Mouse (Mus musculus) heart, embryonic 14.5 days (tissue): ENCODE results near the gene Bak1. TPM values are rescaled to one million over a fixed set of nuclear protein-coding genes. Genes with fewer than 3 reads are reported as not detected.
A peak's percentile ranks its signal among the peaks of the same experiment; 100 is the strongest.

Experiments
- ATAC-seq: fragments of 200-750 bp; cut with Nextera tagmentation; 2 replicates; pipeline ENCODE4 v1.8.0; 2017; ENCODE audit warnings: low read depth, moderate TSS enrichment; ENCODE audit not compliant: insufficient number of reproducible peaks, insufficient read depth, low FRiP score
- H3K27ac ChIP-seq, 2 experiments: fragments of 200-500 bp in 1 of 2; fragments of 300-500 bp in 1 of 2; sonication (generic) in 1 of 2; replicated peaks in 1 of 2; 2 replicates each; pipeline ENCODE4 v1.5.1; 2012 to 2014; ENCODE audit warnings: low read depth in 2 of 2, low read length in 2 of 2, control low read depth in 1 of 2, mild to moderate bottlenecking in 1 of 2, mixed read lengths in 1 of 2; ENCODE audit not compliant: control insufficient read depth in 1 of 2, insufficient read depth in 1 of 2
- H3K27me3 ChIP-seq: fragments of 300-500 bp; sonication (generic); 2 replicates; pipeline ENCODE4 v1.6.1; 2014; ENCODE audit warnings: mild to moderate bottlenecking, low read length, control low read depth; ENCODE audit not compliant: control insufficient read depth, insufficient read depth
- H3K36me3 ChIP-seq: fragments of 300-500 bp; sonication (generic); 2 replicates; pipeline ENCODE4 v1.6.1; 2014; ENCODE audit warnings: mild to moderate bottlenecking, control low read depth, low read length, mixed read lengths; ENCODE audit not compliant: control insufficient read depth, insufficient read depth
- H3K4me1 ChIP-seq, 2 experiments: fragments of 200-500 bp in 1 of 2; fragments of 300-500 bp in 1 of 2; sonication (generic) in 1 of 2; 2 replicates each; pipeline ENCODE4 v1.6.1; 2012 to 2014; ENCODE audit warnings: low read length in 2 of 2, control low read depth in 1 of 2, mixed read lengths in 1 of 2; ENCODE audit not compliant: control insufficient read depth in 2 of 2, insufficient read depth in 2 of 2
- H3K4me2 ChIP-seq: fragments of 300-500 bp; sonication (generic); 2 replicates; pipeline ENCODE4 v1.6.1; 2014; ENCODE audit warnings: mild to moderate bottlenecking, low read length
- H3K4me3 ChIP-seq, 2 experiments: fragments of 200-500 bp in 1 of 2; fragments of 300-500 bp in 1 of 2; sonication (generic) in 1 of 2; 2 replicates each; pipeline ENCODE4 v1.5.1; 2012 to 2014; ENCODE audit warnings: low read length in 2 of 2, mild to moderate bottlenecking in 2 of 2, control low read depth in 1 of 2, low read depth in 1 of 2, moderate library complexity in 1 of 2; ENCODE audit not compliant: control insufficient read depth in 1 of 2, insufficient read depth in 1 of 2
- H3K9ac ChIP-seq: fragments of 300-500 bp; sonication (generic); 2 replicates; pipeline ENCODE4 v1.6.1; 2014; ENCODE audit warnings: mild to moderate bottlenecking, low read length
- H3K9me3 ChIP-seq: fragments of 300-500 bp; sonication (generic); 2 replicates; pipeline ENCODE4 v1.6.1; 2016; ENCODE audit warnings: low read length, control low read depth; ENCODE audit not compliant: control insufficient read depth
- WGBS: fragments of 180-500 bp; shearing (Covaris S2); extraction: QIAGEN DNeasy Blood & Tissue Kit; methylation state at CpG from one replicate; pipeline ENCODE4 v1.1.7; 2014; 5-methylcytosine and 5-hydroxymethylcytosine counted together
- polyA plus RNA-seq: library from polyadenylated mRNA; unstranded; fragments of >200 nt; fragmentation: Nextera tagmentation; extraction: Ambion mirVana; gene quantifications from 2 replicates; pipeline ENCODE4 v1.2.1, GENCODE M21; 2014

Gene Bak1
- 8.2 and 10.5 TPM in 2 replicates for polyA plus RNA-seq

DNA sequence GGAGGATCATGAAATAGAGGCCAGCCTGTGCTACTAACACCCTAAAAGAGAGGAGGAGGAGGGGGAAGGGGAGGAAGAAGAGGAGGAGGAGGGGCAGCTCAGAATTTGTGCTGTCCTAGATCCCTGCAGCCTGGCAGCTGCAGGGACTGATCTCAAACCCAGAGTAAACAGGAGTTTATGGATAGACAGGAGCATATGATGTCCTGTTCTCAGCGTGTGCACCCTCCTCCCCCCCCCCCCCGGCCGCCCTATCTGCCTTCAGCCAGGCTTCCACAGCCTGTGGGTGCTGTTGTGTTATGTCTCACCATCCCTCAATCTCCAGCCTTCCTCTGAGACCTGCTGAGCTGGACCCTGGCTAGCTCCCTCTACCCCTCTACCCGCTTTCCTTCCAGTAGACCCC lies at the start of gene Bak1:
Bak1 (minus strand) TSS at position 101 of the 400 bp plus-strand sequence.
- H3K27me3 ChIP-seq, result no peaks in the 10 kb centered on the region
- no peaks in the 10 kb centered on the region for H3K9me3 ChIP-seq
- peaks cover 12 to 18% of the 10 kb centered on the region in 2 experiments; a peak in 3 of 4 replicates for H3K4me1 ChIP-seq
- WGBS, result 55% methylated on average over 2 of the region's 4 CpGs
- H3K4me3 ChIP-seq, result peak within 1 kb of the TSS; percentile 84 to 86
- H3K27ac ChIP-seq, result peak within 1 kb of the TSS; percentile 83 to 84
- peak within 1 kb of the TSS; percentile 94 for H3K4me2 ChIP-seq
- peaks cover 26% of the 10 kb centered on the region for H3K36me3 ChIP-seq
- no peak for ATAC-seq
- peak within 1 kb of the TSS; percentile 98 for H3K9ac ChIP-seq

DNA sequence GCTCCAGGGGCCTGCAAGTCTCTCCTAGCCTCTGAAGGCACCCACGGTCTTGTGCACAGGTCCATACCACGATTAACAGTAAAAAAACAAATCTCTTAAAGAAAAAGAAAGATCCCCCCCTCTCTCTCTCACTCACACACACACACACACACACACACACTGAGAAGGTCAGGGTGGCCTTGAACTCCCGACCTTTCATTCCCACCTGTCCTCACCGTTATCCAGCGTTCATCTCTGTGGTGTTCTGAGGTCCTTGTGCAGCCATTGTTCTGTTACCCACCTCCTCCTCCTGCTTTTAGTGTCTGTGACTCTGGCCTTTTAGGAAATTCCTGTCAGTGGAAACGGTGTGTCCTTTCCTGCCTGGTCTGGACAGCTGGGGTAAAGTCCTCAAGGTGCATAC lies 49.7 kb upstream of the Bak1 start:
- ATAC-seq, result no peak
- peaks cover 13 to 17% of the 10 kb centered on the region in 2 experiments for H3K4me1 ChIP-seq
- H3K4me2 ChIP-seq, result no peak overlapping the region
- no peak overlapping the region for H3K9ac ChIP-seq
- whole genome bisulfite sequencing, result 57% methylated on average over 6 of the region's 6 CpGs
- no peak overlapping the region for H3K27ac ChIP-seq
- H3K36me3 ChIP-seq, result no peaks in the 10 kb centered on the region
- no peaks in the 10 kb centered on the region for H3K27me3 ChIP-seq
- no peak overlapping the region for H3K4me3 ChIP-seq
- H3K9me3 ChIP-seq, result 0 out of 2 replicates have a peak, but pooled peaks cover 4% of the 10 kb centered on the region

DNA sequence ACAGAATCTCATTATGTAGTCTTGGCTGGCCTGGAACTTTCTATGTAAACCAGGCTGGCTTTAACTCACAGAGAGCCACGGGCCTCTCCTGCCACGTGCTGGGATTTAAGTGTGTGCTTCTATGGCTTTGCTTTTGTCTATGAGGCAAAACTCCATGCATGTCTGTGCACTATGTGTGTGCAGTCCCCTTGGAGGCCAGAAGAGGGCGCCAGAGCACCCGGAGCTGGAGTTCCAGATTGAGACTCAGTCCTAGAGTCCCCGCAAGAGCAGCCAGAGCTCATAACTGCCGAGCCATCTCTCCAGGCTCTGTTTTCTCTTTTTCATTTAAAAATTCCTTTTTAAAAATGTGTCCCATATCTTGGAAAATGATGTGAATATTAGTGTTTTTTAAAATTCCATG lies 49.1 kb upstream of the Bak1 start:
- no peaks in the 10 kb centered on the region for H3K36me3 ChIP-seq
- H3K27me3 ChIP-seq, result no peaks in the 10 kb centered on the region
- no peak for ATAC-seq
- H3K27ac ChIP-seq, result no peak overlapping the region
- 0 out of 2 replicates have a peak, but pooled peaks cover 4% of the 10 kb centered on the region for H3K9me3 ChIP-seq
- no peak overlapping the region for H3K4me3 ChIP-seq
- no peak overlapping the region for H3K9ac ChIP-seq
- 83% methylated on average over 6 of the region's 6 CpGs for WGBS
- H3K4me1 ChIP-seq, result peaks cover 9 to 11% of the 10 kb centered on the region in 2 experiments; a peak in 2 of 4 replicates
- H3K4me2 ChIP-seq, result no peak overlapping the region

DNA sequence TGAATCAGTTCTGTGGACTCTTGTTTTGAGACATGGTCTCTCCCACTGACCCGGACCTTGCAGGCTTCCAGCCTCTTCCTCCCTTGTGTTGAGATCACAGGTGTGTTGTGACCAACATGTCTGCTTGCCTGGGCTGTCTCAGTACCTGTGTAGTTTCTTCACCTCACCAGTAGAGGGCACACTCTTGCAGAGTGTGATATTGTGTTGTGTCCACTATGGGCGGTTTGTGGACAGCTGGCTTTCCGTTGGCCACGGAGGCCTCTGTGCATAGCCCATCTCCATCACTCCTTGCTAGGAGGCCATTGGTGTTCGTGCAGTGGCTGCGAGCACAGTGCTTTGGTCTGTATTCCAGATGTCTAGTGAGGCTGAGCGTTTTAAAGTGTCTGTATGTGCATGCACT lies 48.3 kb upstream of the Bak1 start:
- H3K27ac ChIP-seq, result no peak overlapping the region
- H3K36me3 ChIP-seq, result no peaks in the 10 kb centered on the region
- WGBS, result 95% methylated on average over 7 of the region's 7 CpGs
- no peak overlapping the region for H3K4me3 ChIP-seq
- H3K9me3 ChIP-seq, result 0 out of 2 replicates have a peak, but pooled peaks cover 4% of the 10 kb centered on the region
- no peak overlapping the region for H3K9ac ChIP-seq
- no peak for ATAC-seq
- H3K27me3 ChIP-seq, result no peaks in the 10 kb centered on the region
- H3K4me2 ChIP-seq, result no peak overlapping the region
- peaks cover 7 to 11% of the 10 kb centered on the region in 2 experiments; a peak in 2 of 4 replicates for H3K4me1 ChIP-seq

DNA sequence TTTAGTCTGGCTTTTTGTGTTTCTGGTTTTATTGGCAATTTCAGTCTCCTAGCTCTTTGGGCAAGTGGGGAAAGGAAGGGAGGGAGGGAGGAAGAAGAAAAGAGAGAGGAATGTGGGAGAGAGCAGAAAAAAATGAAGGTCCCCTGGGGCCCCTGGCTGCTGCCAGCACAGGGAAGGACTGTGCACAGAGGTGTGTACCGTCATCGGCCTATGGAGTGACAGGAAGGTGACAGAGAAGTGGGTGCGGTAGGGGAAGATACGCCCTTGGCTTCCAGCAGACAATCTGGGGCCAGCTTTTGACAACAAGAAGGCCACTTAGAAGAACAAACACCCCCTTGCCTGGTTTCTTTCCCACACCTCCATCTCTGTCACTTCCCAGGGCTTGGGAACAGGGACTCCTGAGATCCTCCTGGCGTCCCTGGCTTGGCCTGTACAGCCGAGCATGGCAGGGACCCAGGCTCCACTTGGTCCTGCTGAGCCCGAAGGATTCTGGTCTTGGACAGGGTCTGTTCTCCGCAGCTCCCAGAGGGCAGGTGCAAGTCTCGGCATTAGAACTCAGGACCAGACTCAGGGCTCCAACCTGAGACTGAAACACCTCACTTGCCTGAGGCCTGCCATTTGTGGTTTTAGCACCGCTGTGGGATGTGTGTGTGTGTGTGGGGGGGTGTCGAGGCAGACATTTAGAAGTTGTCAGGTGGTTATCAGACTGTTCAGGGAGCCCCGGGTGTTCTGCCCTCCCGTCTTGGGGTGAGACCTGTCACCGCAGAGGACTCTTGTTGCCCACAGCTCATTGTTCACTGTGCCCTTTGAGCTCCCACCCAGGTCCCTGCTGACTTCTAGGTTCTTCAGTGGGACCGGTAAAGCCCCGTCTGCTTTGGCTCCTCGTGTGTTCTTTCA lies 46.3 kb upstream of the Bak1 start:
- no peaks in the 10 kb centered on the region for H3K36me3 ChIP-seq
- ATAC-seq, result no peak
- H3K4me1 ChIP-seq, result peaks cover 6 to 7% of the 10 kb centered on the region in 2 experiments; a peak in 1 of 4 replicates
- H3K9ac ChIP-seq, result no peak overlapping the region
- 0 out of 2 replicates have a peak, but pooled peaks cover 4% of the 10 kb centered on the region for H3K9me3 ChIP-seq
- WGBS, result 63% methylated on average over 17 of the region's 17 CpGs
- H3K27me3 ChIP-seq, result no peaks in the 10 kb centered on the region
- H3K27ac ChIP-seq, result no peak overlapping the region
- H3K4me3 ChIP-seq, result no peak overlapping the region
- H3K4me2 ChIP-seq, result no peak overlapping the region

DNA sequence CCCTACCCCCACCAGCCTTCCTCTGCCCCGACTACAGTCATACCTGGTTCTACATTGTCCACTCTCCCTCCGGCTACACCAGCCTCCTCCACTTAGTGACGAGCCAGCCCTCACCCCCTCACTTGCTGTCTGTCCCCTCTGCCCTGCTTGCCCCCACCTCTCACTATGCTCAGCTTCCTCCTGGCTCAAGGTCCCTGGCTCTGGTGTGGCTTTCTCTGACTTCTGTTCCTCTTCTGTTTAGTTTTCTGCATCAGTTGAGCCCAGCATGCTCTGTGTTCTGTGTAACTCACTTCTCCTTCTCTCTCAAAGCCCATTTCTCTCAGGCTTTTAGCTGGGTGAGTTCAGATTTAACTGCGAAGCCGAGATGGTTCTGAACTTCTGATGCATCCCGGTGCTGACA lies 45.4 kb upstream of the Bak1 start:
- Histone ChIP-seq H3K4me3 (no peak overlapping the region), H3K4me2 (no peak overlapping the region), H3K36me3 (no peaks in the 10 kb centered on the region), H3K9ac (no peak overlapping the region), H3K9me3 (0 out of 2 replicates have a peak, but pooled peaks cover 4% of the 10 kb centered on the region), H3K27me3 (no peaks in the 10 kb centered on the region), H3K4me1 (peaks cover 3 to 7% of the 10 kb centered on the region in 2 experiments; a peak in 1 of 4 replicates), H3K27ac (no peak overlapping the region)
- no peak for ATAC-seq
- 47% methylated on average over 6 of the region's 6 CpGs for WGBS

DNA sequence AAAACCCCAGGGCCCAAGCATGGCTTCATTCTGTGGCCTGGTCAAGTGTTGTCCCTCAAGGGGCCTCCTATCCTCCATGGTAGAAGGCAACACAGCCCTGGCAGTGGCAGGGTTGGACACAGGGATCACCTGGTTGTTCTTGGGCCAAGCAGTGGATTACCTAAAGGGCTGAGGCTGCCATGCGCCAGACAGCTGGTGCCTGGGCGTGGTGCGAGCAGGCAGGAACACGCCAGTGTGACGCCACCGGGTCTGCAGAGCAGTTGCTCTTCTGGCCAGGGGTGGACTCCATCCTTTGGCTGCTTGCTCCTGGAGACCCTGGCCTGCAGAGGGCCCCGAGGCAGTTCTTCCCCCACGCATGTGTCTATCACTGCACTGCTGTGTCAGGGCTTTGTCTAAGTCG lies 45.0 kb upstream of the Bak1 start:
- H3K4me3 ChIP-seq, result no peak overlapping the region
- H3K9ac ChIP-seq, result no peak overlapping the region
- no peaks in the 10 kb centered on the region for H3K36me3 ChIP-seq
- 63% methylated on average over 9 of the region's 9 CpGs for WGBS
- no peak overlapping the region for H3K27ac ChIP-seq
- H3K4me1 ChIP-seq, result peaks cover 3 to 7% of the 10 kb centered on the region in 2 experiments; a peak in 1 of 4 replicates
- no peak for ATAC-seq
- H3K4me2 ChIP-seq, result no peak overlapping the region
- H3K9me3 ChIP-seq, result 0 out of 2 replicates have a peak, but pooled peaks cover 4% of the 10 kb centered on the region
- H3K27me3 ChIP-seq, result no peaks in the 10 kb centered on the region
